Comparison of ENCODE assay signal across 9 mouse cellular contexts in the genomic region with DNA sequence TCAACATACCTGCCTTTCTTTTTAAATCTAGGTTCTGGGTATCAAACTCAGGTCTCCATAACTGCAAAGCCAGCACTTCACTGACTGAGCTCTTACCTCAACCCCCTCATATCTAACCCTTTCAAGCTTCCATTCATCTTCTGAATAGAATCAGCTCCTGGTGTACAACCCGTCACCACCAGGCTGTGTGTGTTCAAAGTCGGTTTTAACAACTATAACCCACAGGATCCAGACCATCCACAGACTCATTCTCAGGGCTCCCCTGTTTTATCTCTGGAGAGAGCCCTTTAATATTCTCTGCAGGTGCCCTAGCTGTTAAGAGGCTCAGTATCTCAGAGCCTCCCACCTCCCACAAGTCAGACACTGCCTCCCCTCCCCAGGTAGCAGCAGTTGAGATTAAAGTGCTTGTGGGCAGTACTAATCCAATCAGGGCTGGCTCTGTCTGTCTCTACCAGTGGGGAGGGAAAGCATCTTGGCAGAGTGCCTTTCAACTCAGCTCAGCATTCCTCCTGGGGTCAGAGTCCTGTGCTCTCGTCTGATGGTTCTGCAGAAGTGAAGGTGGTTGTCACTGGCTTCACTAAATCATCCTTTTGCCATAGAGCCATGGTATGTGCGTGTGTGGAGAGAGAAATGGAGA.
DNase-seq lines count a peak whose midpoint lies in the region.
"Had no signal": no experiment of that assay in that cellular context is flagged by ENCODE, and none has a peak within 500 bp of the region (broad histone marks: within the 10 kb centered on the region; RNA-seq: fewer than 3 reads in every experiment).

No protein-coding gene starts in this region.

- intact Hi-C loops in left cerebral cortex, postnatal 4 days (cut with DNase I): no loop called here

- DNase-seq in adrenal gland, adult 2 months: peak; percentile 1
- no peak for DNase-seq in adrenal gland, postnatal 4 days (ENCODE audit: low spot score in 2 of 2)
- DNase-seq in left cerebral cortex, postnatal 4 days: peak; percentile 24
- no peak for DNase-seq in left cerebral cortex, adult 8-10 months (ENCODE audit: low spot score in 2 of 2)
- peak; percentile 23 to 46 for DNase-seq in cerebellum, postnatal 25 days
- DNase-seq in kidney, adult 9 months: peak; percentile 72
- no peak for DNase-seq in urinary bladder, adult 2 months (ENCODE audit: low spot score)
- DNase-seq in thymus, postnatal 36 days: no peak
- DNase-seq: thymus, postnatal 4 days had no signal

Comparison
In these comparisons a context has a peak if more than half of its experiments do, and no peak if none do; other contexts are left out.
1. DNase-seq: peak in adrenal gland, adult 2 months (single experiment), left cerebral cortex, postnatal 4 days (single experiment), cerebellum, postnatal 25 days (2 of 2) and kidney, adult 9 months (single experiment); none in adrenal gland, postnatal 4 days (0 of 2), left cerebral cortex, adult 8-10 months (0 of 2), urinary bladder, adult 2 months (single experiment) and thymus, postnatal 36 days (0 of 2).